Mouse (Mus musculus): ENCODE data around the gene A930004D18Rik. TPM values are rescaled to one million over a fixed set of nuclear protein-coding genes. Genes with fewer than 3 reads are reported as not detected.

A930004D18Rik gene
- polyA plus RNA-seq, 1 experiment from 2014 or later, result 8.2 TPM

- Histone ChIP-seq H3K9me3 (ENCODE audit: control insufficient read depth, low read length) (no peaks in the 10 kb centered on the region), H3K27ac (ENCODE audit: low read depth, low read length) (peak overlapping the region; percentile 68), H3K4me2 (ENCODE audit: low read depth, low read length) (peak overlapping the region; percentile 61), H3K36me3 (ENCODE audit: control insufficient read depth, insufficient read depth, low read length) (no peaks in the 10 kb centered on the region), H3K27me3 (ENCODE audit: control insufficient read depth, insufficient read depth, low read length) (no peaks in the 10 kb centered on the region), H3K4me3 (ENCODE audit: low read depth, low read length) (peak overlapping the region; percentile 21), H3K4me1 (ENCODE audit: control insufficient read depth, insufficient read depth, low read length) (peaks cover 41% of the 10 kb centered on the region), H3K9ac (replicated peaks; ENCODE audit: low read depth, low read length) (peak overlapping the region; percentile 57)
- ATAC-seq (ENCODE audit: low read depth), result peak; percentile 39
- WGBS, result 7% methylated on average over 14 of the region's 14 CpGs
Measured at GRCm38 (mm10) chr2:18041199-18041885, 3.8 kb upstream of the A930004D18Rik start.

DNA sequence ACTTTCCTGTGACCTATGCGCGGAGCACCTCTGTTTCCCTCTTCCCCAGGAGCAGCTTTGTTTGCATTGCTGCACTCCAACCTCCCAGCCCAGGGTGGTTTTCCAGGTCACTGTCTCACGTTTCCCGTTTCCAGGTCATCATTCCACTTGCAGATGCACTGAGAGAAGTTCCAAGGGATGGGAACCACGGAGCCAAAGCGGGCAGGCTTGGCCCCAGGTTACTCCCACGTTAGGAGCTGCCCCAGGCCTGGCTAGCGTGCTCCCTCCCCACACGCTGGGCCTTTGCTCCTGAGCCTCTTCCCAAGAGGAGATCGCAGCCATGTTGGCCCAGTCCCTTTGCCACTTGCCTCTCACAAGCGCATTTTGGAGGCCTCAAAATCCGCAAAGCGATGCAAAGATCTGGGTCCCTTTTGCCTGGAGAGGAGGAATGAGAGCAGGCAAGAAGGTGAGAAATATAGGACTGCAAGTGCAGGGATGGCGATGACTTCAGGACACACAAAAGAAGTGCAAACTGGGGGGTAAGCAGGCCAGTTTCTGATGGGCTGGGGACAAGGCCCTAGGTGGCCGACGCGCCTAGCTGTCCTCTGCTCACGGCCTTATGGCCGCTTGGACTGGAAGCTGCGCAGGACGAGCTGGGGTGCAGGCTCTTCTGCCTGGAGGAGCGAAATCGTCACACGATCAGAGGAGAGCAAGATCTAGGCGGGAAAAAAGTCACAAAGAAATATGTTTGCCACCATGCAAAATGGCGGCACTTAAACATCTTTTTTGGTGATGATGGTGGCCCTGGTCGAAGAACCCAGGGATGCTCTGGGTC lies 3.0 kb upstream of the A930004D18Rik start:
- Histone ChIP-seq H3K4me2 (ENCODE audit: low read depth, low read length) (peak overlapping the region; percentile 61), H3K27ac (ENCODE audit: low read depth, low read length) (peak overlapping the region; percentile 68), H3K9ac (replicated peaks; ENCODE audit: low read depth, low read length) (peak overlapping the region; percentile 63), H3K9me3 (ENCODE audit: control insufficient read depth, low read length) (no peaks in the 10 kb centered on the region), H3K36me3 (ENCODE audit: control insufficient read depth, insufficient read depth, low read length) (no peaks in the 10 kb centered on the region), H3K4me3 (ENCODE audit: low read depth, low read length) (peak overlapping the region; percentile 21), H3K27me3 (ENCODE audit: control insufficient read depth, insufficient read depth, low read length) (no peaks in the 10 kb centered on the region), H3K4me1 (ENCODE audit: control insufficient read depth, insufficient read depth, low read length) (peaks cover 41% of the 10 kb centered on the region)
- peak; percentile 38 for ATAC-seq (ENCODE audit: low read depth)
- 8% methylated on average over 27 of the region's 27 CpGs for WGBS

DNA sequence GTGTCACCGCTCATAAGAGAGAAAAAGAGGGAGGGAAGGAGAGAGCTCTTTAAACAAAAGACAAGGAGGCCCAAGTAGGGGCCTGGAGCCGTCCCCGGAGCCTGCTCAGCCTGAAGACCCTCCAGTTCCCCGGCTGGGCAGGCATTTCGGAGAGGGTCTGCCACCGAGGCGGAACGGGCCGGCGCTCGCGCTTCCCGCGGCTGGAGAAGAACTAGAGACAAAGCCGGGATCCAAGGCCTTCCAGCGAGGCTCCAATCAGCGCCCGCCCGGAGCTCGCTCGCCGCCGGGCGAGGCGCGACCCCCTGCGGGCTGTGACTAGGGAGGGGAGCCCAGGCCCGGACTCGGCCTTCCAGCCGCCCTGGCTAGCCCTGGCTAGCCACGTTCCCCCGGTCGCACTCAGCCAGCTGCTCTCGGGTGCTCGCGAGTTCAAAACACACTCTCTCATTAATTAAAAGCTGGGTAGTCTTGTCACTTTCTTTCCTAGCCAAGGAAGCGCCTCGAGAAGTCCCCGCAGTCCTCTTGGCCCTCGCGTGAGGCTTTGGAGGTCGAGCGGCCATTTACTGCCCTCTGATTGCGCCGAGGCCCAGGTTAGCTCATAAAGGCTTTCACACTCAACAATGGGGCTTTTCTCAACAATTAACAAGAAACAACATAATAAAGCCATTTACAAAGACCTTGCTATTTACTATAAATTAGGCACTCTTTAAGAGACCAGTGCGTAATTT lies 2.2 kb upstream of the A930004D18Rik start:
- peak; percentile 65 for ATAC-seq (ENCODE audit: low read depth)
- H3K9ac ChIP-seq (replicated peaks; ENCODE audit: low read depth, low read length), result peak overlapping the region; percentile 63
- H3K27me3 ChIP-seq (ENCODE audit: control insufficient read depth, insufficient read depth, low read length), result no peaks in the 10 kb centered on the region
- H3K9me3 ChIP-seq (ENCODE audit: control insufficient read depth, low read length), result no peaks in the 10 kb centered on the region
- peak overlapping the region; percentile 52; the same call in 1 of the 2 replicates for H3K27ac ChIP-seq (ENCODE audit: low read depth, low read length)
- H3K4me1 ChIP-seq (ENCODE audit: control insufficient read depth, insufficient read depth, low read length), result peaks cover 41% of the 10 kb centered on the region
- H3K4me3 ChIP-seq (ENCODE audit: low read depth, low read length), result peak overlapping the region; percentile 24
- H3K36me3 ChIP-seq (ENCODE audit: control insufficient read depth, insufficient read depth, low read length), result no peaks in the 10 kb centered on the region
- WGBS, result 2% methylated on average over 46 of the region's 46 CpGs
- peak overlapping the region; percentile 61 for H3K4me2 ChIP-seq (ENCODE audit: low read depth, low read length)

GRCm38 (mm10) chr2:18038895-18039371 lies 1.4 kb upstream of the A930004D18Rik start:
- no peaks in the 10 kb centered on the region for H3K36me3 ChIP-seq (ENCODE audit: control insufficient read depth, insufficient read depth, low read length)
- peak; percentile 27; the same call in 1 of the 2 replicates for ATAC-seq (ENCODE audit: low read depth)
- WGBS, result 27% methylated on average over 10 of the region's 10 CpGs
- peaks cover 41% of the 10 kb centered on the region for H3K4me1 ChIP-seq (ENCODE audit: control insufficient read depth, insufficient read depth, low read length)
- H3K9me3 ChIP-seq (ENCODE audit: control insufficient read depth, low read length), result no peaks in the 10 kb centered on the region
- peak overlapping the region; percentile 61 for H3K4me2 ChIP-seq (ENCODE audit: low read depth, low read length)
- no peak overlapping the region for H3K4me3 ChIP-seq (ENCODE audit: low read depth, low read length)
- H3K9ac ChIP-seq (replicated peaks; ENCODE audit: low read depth, low read length), result peak overlapping the region; percentile 63
- no peaks in the 10 kb centered on the region for H3K27me3 ChIP-seq (ENCODE audit: control insufficient read depth, insufficient read depth, low read length)
- peak overlapping the region; percentile 23; the same call in 1 of the 2 replicates for H3K27ac ChIP-seq (ENCODE audit: low read depth, low read length)

- Histone ChIP-seq H3K36me3 (ENCODE audit: control insufficient read depth, insufficient read depth, low read length) (no peaks in the 10 kb centered on the region), H3K9me3 (ENCODE audit: control insufficient read depth, low read length) (no peaks in the 10 kb centered on the region), H3K27ac (ENCODE audit: low read depth, low read length) (no peak overlapping the region), H3K4me2 (ENCODE audit: low read depth, low read length) (0 out of 2 replicates have a peak overlapping the region, but pooled peaks have one; percentile 3), H3K9ac (replicated peaks; ENCODE audit: low read depth, low read length) (no peak overlapping the region), H3K27me3 (ENCODE audit: control insufficient read depth, insufficient read depth, low read length) (no peaks in the 10 kb centered on the region), H3K4me1 (ENCODE audit: control insufficient read depth, insufficient read depth, low read length) (peaks cover 45% of the 10 kb centered on the region), H3K4me3 (ENCODE audit: low read depth, low read length) (no peak overlapping the region)
- ATAC-seq (ENCODE audit: low read depth), result no peak
- WGBS, result 48% methylated on average over 3 of the region's 3 CpGs
Measured at GRCm38 (mm10) chr2:18038141-18038752, 710 bp upstream of the A930004D18Rik start.

DNA sequence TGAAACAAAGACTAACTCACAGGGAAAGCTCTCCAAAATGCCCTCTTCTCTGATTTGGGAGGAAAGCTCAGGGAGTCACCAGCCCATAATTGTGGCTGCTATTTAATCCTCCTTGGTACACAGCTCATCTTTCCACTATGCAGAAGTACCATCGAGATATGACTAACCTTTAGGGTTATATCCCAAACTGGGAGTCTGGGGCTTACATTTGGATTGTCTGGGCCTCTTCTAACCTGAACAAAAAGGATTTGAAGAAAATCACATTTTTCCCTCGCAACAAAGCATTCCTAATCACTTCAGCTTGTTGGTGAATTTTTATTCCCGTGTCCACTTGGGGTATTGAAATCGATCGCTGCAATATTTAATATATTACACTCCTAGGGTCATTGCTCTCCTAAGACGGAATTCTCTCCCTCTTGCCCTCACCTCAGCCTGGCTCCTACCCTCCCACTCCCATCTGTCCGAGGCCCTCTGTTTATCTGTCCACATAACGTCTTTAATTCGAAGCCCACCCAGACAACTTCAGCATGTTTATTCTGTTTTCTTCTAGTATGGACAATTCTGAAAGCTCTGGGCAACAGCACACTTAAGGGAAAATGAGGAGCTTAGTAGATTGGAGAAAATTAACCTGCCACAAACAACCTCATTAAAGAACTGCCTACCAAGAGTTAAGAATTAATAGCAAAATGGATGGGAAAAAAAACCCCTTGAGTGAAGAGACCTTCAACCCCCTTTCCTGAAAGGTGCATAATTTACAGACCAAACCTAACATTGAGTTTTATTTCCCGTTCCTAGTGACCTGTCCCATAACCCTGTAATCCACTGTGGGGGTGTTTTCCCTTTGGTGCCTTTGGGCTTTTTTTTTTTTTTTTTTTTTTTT lies 2.9 kb downstream of the A930004D18Rik start:
- Histone ChIP-seq H3K9ac (replicated peaks; ENCODE audit: low read depth, low read length) (no peak overlapping the region), H3K4me1 (ENCODE audit: control insufficient read depth, insufficient read depth, low read length) (peaks cover 34% of the 10 kb centered on the region), H3K4me3 (ENCODE audit: low read depth, low read length) (no peak overlapping the region), H3K27me3 (ENCODE audit: control insufficient read depth, insufficient read depth, low read length) (no peaks in the 10 kb centered on the region), H3K36me3 (ENCODE audit: control insufficient read depth, insufficient read depth, low read length) (no peaks in the 10 kb centered on the region), H3K27ac (ENCODE audit: low read depth, low read length) (no peak overlapping the region), H3K9me3 (ENCODE audit: control insufficient read depth, low read length) (no peaks in the 10 kb centered on the region), H3K4me2 (ENCODE audit: low read depth, low read length) (peak overlapping the region; percentile 16; the same call in 1 of the 2 replicates)
- ATAC-seq (ENCODE audit: low read depth), result no peak
- 53% methylated on average over 10 of the region's 10 CpGs for WGBS

GRCm38 (mm10) chr2:18033166-18034108 lies 4.1 kb downstream of the A930004D18Rik start:
- H3K27ac ChIP-seq (ENCODE audit: low read depth, low read length), result peak overlapping the region; percentile 16; the same call in 1 of the 2 replicates

More at GRCm38 (mm10) chr2:18033166-18034108, 4.1 kb downstream of the A930004D18Rik start:
- H3K4me1 ChIP-seq (ENCODE audit: control insufficient read depth, insufficient read depth, low read length), result peaks cover 27% of the 10 kb centered on the region
- WGBS, result 29% methylated on average over 10 of the region's 10 CpGs
- H3K27me3 ChIP-seq (ENCODE audit: control insufficient read depth, insufficient read depth, low read length), result no peaks in the 10 kb centered on the region
- no peaks in the 10 kb centered on the region for H3K9me3 ChIP-seq (ENCODE audit: control insufficient read depth, low read length)
- no peaks in the 10 kb centered on the region for H3K36me3 ChIP-seq (ENCODE audit: control insufficient read depth, insufficient read depth, low read length)
- peak overlapping the region; percentile 16; the same call in 1 of the 2 replicates for H3K4me2 ChIP-seq (ENCODE audit: low read depth, low read length)
- H3K4me3 ChIP-seq (ENCODE audit: low read depth, low read length), result no peak overlapping the region
- ATAC-seq (ENCODE audit: low read depth), result peak; percentile 38; the same call in 1 of the 2 replicates
- H3K9ac ChIP-seq (replicated peaks; ENCODE audit: low read depth, low read length), result no peak overlapping the region
